ENCODE assay signal across 14 mouse cellular contexts in the genomic region with DNA sequence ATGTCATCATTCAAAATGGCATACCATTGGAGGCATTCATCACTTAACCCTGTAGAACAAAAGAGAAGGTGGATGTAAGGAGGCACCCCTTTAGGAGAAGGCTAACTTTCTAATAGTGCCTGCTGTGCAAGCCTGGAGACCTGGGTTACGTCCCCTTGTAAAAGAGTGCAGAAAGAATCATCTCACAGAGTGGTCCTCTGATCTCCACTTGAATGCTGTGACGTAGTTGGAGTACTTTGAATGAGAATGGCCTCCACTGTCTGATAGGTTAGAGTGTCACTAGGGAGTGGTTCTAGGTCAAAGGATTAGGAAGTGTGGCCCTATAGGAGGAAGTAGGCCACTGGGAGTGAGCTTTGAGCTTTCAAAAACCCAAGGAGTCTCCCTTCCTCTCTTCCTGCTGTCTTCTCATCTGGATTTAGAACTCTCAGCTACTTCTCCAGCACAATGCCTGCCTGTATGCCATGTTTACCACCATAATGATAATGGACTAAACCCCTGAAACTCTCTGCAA.
"Had no signal": no experiment of that assay in that cellular context is flagged by ENCODE, and none has a peak within 500 bp of the region (broad histone marks: within the 10 kb centered on the region; RNA-seq: fewer than 3 reads in every experiment).

No protein-coding gene starts in this region.

- DNase-seq: lung, adult 18-20 months; lung, embryonic 14.5 days; lung, postnatal 10 days; lung, postnatal 4 days; retina, postnatal 1 day; right cerebral cortex, adult 18-20 months; right cerebral cortex, postnatal 25 days; right cerebral cortex, postnatal 4 days; spleen, adult 18-20 months; thymus, adult 18-20 months; thymus, postnatal 14 days; thymus, postnatal 4 days had no signal

- ATAC-seq: midbrain, embryonic 13.5 days; midbrain, embryonic 15.5 days had no signal
